Mouse (Mus musculus) intestine, postnatal 0 days (tissue): ENCODE data around the gene Olfr646. TPM values are rescaled to one million over a fixed set of nuclear protein-coding genes. Genes with fewer than 3 reads are reported as not detected.

Source experiments
- ATAC-seq: fragments of 200-750 bp; cut with Nextera tagmentation; 2 replicates; pipeline ENCODE4 v1.8.0; 2017; ENCODE audit warnings: mild to moderate bottlenecking, moderate TSS enrichment, moderate library complexity
- H3K27ac ChIP-seq: fragments of 300-500 bp; sonication (generic); 2 replicates; pipeline ENCODE4 v1.5.1; 2014; ENCODE audit warnings: mild to moderate bottlenecking, low read depth, low read length, moderate library complexity
- H3K27me3 ChIP-seq: fragments of 300-500 bp; sonication (generic); replicated peaks from 2 replicates; pipeline ENCODE4 v1.6.1; 2014; ENCODE audit warnings: low read length, mixed read lengths; ENCODE audit not compliant: control insufficient read depth, insufficient read depth
- H3K36me3 ChIP-seq: fragments of 300-500 bp; sonication (generic); 2 replicates; pipeline ENCODE4 v1.6.1; 2014; ENCODE audit warnings: mild to moderate bottlenecking, moderate library complexity; ENCODE audit not compliant: control insufficient read depth, insufficient read depth
- H3K4me1 ChIP-seq: fragments of 300-500 bp; sonication (generic); replicated peaks from 2 replicates; pipeline ENCODE4 v1.6.1; 2014; ENCODE audit warnings: antibody characterized with exemption, low read length, mixed read lengths; ENCODE audit not compliant: control insufficient read depth, insufficient read depth
- H3K4me2 ChIP-seq: fragments of 300-500 bp; sonication (generic); replicated peaks from 2 replicates; pipeline ENCODE4 v1.6.1; 2014; ENCODE audit warnings: low read depth, mild to moderate bottlenecking, moderate library complexity
- H3K4me3 ChIP-seq: fragments of 300-500 bp; sonication (generic); 2 replicates; pipeline ENCODE4 v1.5.1; 2014; ENCODE audit warnings: low read depth, low read length
- H3K9ac ChIP-seq: fragments of 300-500 bp; sonication (generic); 2 replicates; pipeline ENCODE4 v1.6.1; 2014; ENCODE audit warnings: mild to moderate bottlenecking, low read depth, low read length
- H3K9me3 ChIP-seq: fragments of 300-500 bp; sonication (generic); 2 replicates; pipeline ENCODE4 v1.6.1; 2016; ENCODE audit warnings: mixed run types; ENCODE audit not compliant: control insufficient read depth
- CTCF ChIP-seq: sonication (generic); IDR thresholded peaks from 2 replicates; pipeline ENCODE4 v1.5.1; 2016; ENCODE audit warnings: low read depth, mild to moderate bottlenecking, control low read depth, antibody characterized with exemption, moderate library complexity
- WGBS: fragments of 180-500 bp; shearing (Covaris S2); extraction: QIAGEN DNeasy Blood & Tissue Kit; methylation state at CpG from one replicate; pipeline ENCODE4 v1.1.7; 2014; 5-methylcytosine and 5-hydroxymethylcytosine counted together
- polyA plus RNA-seq: library from polyadenylated mRNA; unstranded; fragments of >200 nt; fragmentation: Nextera tagmentation; extraction: Ambion mirVana; gene quantifications from 2 replicates; pipeline ENCODE4 v1.2.1, GENCODE M21; 2015

The Olfr646 gene
- polyA plus RNA-seq, 1 experiment from 2014 or later, result not detected

GRCm38 (mm10) chr7:104129726-104130125 lies 25.1 kb downstream of the Olfr646 start, which contains the start of gene Ubqln5:
Gene Ubqln5, minus strand, starts transcription at chr7:104129826.
- no peak for TF ChIP-seq CTCF
- no peak within 1 kb of the TSS for H3K27ac ChIP-seq
- no peaks in the 10 kb centered on the region for H3K9me3 ChIP-seq
- no peaks in the 10 kb centered on the region for H3K27me3 ChIP-seq
- H3K36me3 ChIP-seq, result no peaks in the 10 kb centered on the region
- 91% methylated on average over 5 of the region's 5 CpGs for WGBS
- no peak within 1 kb of the TSS for H3K4me3 ChIP-seq
- no peak within 1 kb of the TSS for H3K4me2 ChIP-seq
- no peak within 1 kb of the TSS for H3K9ac ChIP-seq
- ATAC-seq, result no peak
- H3K4me1 ChIP-seq, result no peaks in the 10 kb centered on the region

DNA sequence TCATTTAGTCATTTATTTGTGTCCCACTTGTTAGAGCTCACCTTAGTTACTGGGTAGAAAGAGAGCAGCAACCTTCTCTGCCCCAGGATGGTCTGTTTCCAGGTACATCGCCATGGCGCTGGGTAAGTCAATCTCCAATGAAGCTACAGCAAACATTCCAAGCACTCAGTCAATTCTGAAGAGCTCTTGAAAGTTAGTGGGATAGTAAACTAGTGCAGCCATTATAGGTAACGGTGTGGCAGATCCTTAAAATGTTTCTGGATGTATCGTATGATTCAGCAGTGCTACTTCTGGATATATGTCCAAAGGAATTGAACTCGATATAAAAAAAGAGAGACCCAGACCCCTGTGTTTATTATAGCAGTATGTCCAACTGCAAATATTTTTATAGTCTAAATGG lies 32.6 kb downstream of the Olfr646 start, which contains the start of gene Olfr643:
TSS of gene Olfr643 (minus strand) at position 101 of the 400 bp plus-strand sequence.
- no peaks in the 10 kb centered on the region for H3K27me3 ChIP-seq
- no peak within 1 kb of the TSS for H3K4me2 ChIP-seq
- no peak within 1 kb of the TSS for H3K27ac ChIP-seq
- TF ChIP-seq CTCF, result no peak
- H3K36me3 ChIP-seq, result no peaks in the 10 kb centered on the region
- no peak within 1 kb of the TSS for H3K9ac ChIP-seq
- ATAC-seq, result no peak
- WGBS, result 77% methylated on average over 5 of the region's 5 CpGs
- H3K9me3 ChIP-seq, result no peaks in the 10 kb centered on the region
- H3K4me1 ChIP-seq, result no peaks in the 10 kb centered on the region
- no peak within 1 kb of the TSS for H3K4me3 ChIP-seq

GRCm38 (mm10) chr7:104143179-104143578 lies 38.5 kb downstream of the Olfr646 start, which contains the start of gene Ubqln3:
Gene Ubqln3, minus strand, starts transcription at chr7:104143279.
- Histone ChIP-seq H3K9ac (no peak within 1 kb of the TSS), H3K9me3 (no peaks in the 10 kb centered on the region), H3K36me3 (no peaks in the 10 kb centered on the region), H3K27me3 (no peaks in the 10 kb centered on the region), H3K4me2 (no peak within 1 kb of the TSS), H3K27ac (no peak within 1 kb of the TSS), H3K4me3 (no peak within 1 kb of the TSS), H3K4me1 (no peaks in the 10 kb centered on the region)
- no peak for ATAC-seq
- WGBS, result 78% methylated on average over 3 of the region's 3 CpGs
- no peak for TF ChIP-seq CTCF

DNA sequence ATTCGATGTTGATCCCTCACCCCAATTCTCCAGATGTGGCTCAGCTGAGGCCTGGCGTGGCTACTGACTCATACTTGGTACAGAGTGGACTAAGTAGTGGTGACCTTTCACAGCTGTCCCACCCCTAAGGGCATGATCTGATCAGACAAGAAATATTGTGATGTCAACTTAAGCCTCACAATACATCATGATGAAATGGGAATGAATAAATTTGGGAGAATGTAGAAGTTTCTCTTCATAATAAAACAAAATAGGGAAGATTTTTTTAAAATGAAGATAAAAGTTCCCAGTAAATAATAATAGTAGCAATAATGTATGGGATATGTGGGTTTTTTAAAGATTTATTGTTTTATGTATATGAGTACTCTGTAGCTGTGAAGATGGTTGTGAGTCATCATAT lies 45.8 kb downstream of the Olfr646 start, which contains the start of gene Ubqlnl:
TSS of gene Ubqlnl (minus strand) at position 101 of the 400 bp plus-strand sequence.
- Histone ChIP-seq H3K9me3 (no peaks in the 10 kb centered on the region), H3K4me3 (no peak within 1 kb of the TSS), H3K4me1 (no peaks in the 10 kb centered on the region), H3K9ac (no peak within 1 kb of the TSS), H3K27ac (no peak within 1 kb of the TSS), H3K27me3 (no peaks in the 10 kb centered on the region), H3K4me2 (no peak within 1 kb of the TSS), H3K36me3 (no peaks in the 10 kb centered on the region)
- ATAC-seq, result no peak
- TF ChIP-seq CTCF, result no peak
- 89% methylated on average over 2 of the region's 2 CpGs for WGBS

Other genes starting within 250 kb of the Olfr646 start
- not detected in 2 replicates for gene Olfr66, start 218.6 kb upstream of the Olfr646 start, polyA plus RNA-seq
- gene Olfr64, start 210.4 kb upstream of the Olfr646 start, polyA plus RNA-seq, result not detected in 2 replicates
- not detected in 2 replicates for gene Olfr65, start 201.4 kb upstream of the Olfr646 start, polyA plus RNA-seq
- gene Olfr631, start 176.0 kb upstream of the Olfr646 start, polyA plus RNA-seq, result not detected in 2 replicates
- not detected in 2 replicates for gene Olfr632, start 170.5 kb upstream of the Olfr646 start, polyA plus RNA-seq
- gene Olfr633, start 160.4 kb upstream of the Olfr646 start, polyA plus RNA-seq, result not detected in 2 replicates
- gene Olfr635, start 133.7 kb upstream of the Olfr646 start, polyA plus RNA-seq, result not detected in 2 replicates
- not detected in 2 replicates for gene Olfr638, start 106.1 kb upstream of the Olfr646 start, polyA plus RNA-seq
- not detected in 2 replicates for gene Olfr639, start 87.6 kb upstream of the Olfr646 start, polyA plus RNA-seq
- gene Olfr640, start 79.3 kb upstream of the Olfr646 start, polyA plus RNA-seq, result not detected in 2 replicates
- not detected in 2 replicates for gene Olfr641, start 69.4 kb upstream of the Olfr646 start, polyA plus RNA-seq
- gene Olfr642, start 52.2 kb upstream of the Olfr646 start, polyA plus RNA-seq, result not detected in 2 replicates
- not detected in 2 replicates for gene 4930516K23Rik, start 43.4 kb upstream of the Olfr646 start, polyA plus RNA-seq
- gene Olfr644, start 33.0 kb upstream of the Olfr646 start, polyA plus RNA-seq, result not detected in 2 replicates
- not detected in 2 replicates for gene Olfr645, start 19.4 kb upstream of the Olfr646 start, polyA plus RNA-seq
- not detected in 2 replicates for gene Ubqln5, start 25.0 kb downstream of the Olfr646 start, polyA plus RNA-seq
- not detected in 2 replicates for gene Olfr643, start 32.5 kb downstream of the Olfr646 start, polyA plus RNA-seq
- not detected in 2 replicates for gene Ubqln3, start 38.4 kb downstream of the Olfr646 start, polyA plus RNA-seq
- not detected in 2 replicates for gene Ubqlnl, start 45.7 kb downstream of the Olfr646 start, polyA plus RNA-seq
- not detected in 2 replicates for gene Olfm5, start 60.0 kb downstream of the Olfr646 start, polyA plus RNA-seq
- gene Olfr648, start 78.5 kb downstream of the Olfr646 start, polyA plus RNA-seq, result 0.08 and 0.09 TPM in 2 replicates
- not detected in 2 replicates for gene Olfr649, start 91.1 kb downstream of the Olfr646 start, polyA plus RNA-seq
- gene Trim6, start 113.9 kb downstream of the Olfr646 start, polyA plus RNA-seq, result 0.44 and 0.55 TPM in 2 replicates
- 6.0 and 6.2 TPM in 2 replicates for gene Trim34a, start 139.6 kb downstream of the Olfr646 start, polyA plus RNA-seq
- 1.6 TPM in 2 replicates for gene Trim5, start 183.2 kb downstream of the Olfr646 start, polyA plus RNA-seq
- gene Trim12a, start 210.6 kb downstream of the Olfr646 start, polyA plus RNA-seq, result 23.8 and 26.3 TPM in 2 replicates
- 0.16 and 0.22 TPM in 2 replicates for gene Trim34b, start 224.6 kb downstream of the Olfr646 start, polyA plus RNA-seq
- gene Trim12c, start 248.5 kb downstream of the Olfr646 start, polyA plus RNA-seq, result 4.8 and 5.0 TPM in 2 replicates